In the genomic region with DNA sequence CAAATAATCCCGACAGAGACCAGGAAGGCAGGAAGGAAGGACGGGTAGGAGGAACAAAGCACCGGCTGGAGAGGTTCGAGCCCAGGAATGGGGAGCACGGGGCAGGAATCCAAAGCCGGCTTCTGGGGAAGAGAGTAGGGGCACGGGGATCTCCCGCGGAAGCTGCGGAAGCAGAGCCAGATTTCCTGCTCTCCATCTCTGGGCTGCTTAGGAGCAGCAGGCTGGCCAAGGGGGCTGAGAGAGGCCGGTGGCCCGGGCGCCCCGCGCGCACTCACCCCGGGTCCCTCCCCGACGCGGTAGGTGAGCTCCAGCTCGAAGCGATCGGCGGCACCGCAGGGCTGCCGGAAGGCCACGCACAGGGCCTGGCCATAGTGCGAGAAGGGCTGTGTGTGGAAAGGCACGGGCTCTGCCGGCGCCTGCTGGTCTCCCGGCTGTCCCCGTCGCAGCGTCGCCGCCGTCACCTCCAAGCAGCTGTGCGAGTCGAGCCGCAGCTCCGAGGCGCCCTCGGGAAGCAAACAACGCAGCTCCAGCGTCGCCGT, we compare ENCODE assay signal across 9 mouse cellular contexts. TPM values are rescaled to one million over a fixed set of nuclear protein-coding genes. Genes with fewer than 3 reads are reported as not detected.
A peak's percentile ranks its signal among the peaks of the same experiment; 100 is the strongest.
DNase-seq lines count a peak whose midpoint lies in the region; ATAC-seq and TF ChIP-seq lines count a peak whose summit lies in the region.
"Had no signal": no experiment of that assay in that cellular context is flagged by ENCODE, and none has a peak within 500 bp of the region (broad histone marks: within the 10 kb centered on the region; RNA-seq: fewer than 3 reads in every experiment).

No protein-coding gene starts in this region.

- peak; percentile 38 for ATAC-seq in Patski
- peak; percentile 79 for ATAC-seq in hindbrain, embryonic 12.5 days (ENCODE audit: low FRiP score)
- ATAC-seq in liver, embryonic 11.5 days (replicated peaks; ENCODE audit: low FRiP score), result peak; percentile 77

- H3K27ac ChIP-seq in forebrain, embryonic 10.5 days, result peak overlapping the region; percentile 95
- H3K27ac ChIP-seq in hindbrain, embryonic 12.5 days, result peak overlapping the region; percentile 86
- peak overlapping the region; percentile 62; the same call in 1 of the 2 replicates for H3K27ac ChIP-seq in liver, embryonic 11.5 days (ENCODE audit: low read depth, low read length)

- H3K9me3 ChIP-seq in forebrain, embryonic 10.5 days, result no peaks in the 10 kb centered on the region
- H3K9me3 ChIP-seq in hindbrain, embryonic 12.5 days (replicated peaks), result no peaks in the 10 kb centered on the region
- H3K9me3 ChIP-seq in liver, embryonic 11.5 days (ENCODE audit: control insufficient read depth, low read length), result no peaks in the 10 kb centered on the region

- peak overlapping the region; percentile 84 for H3K9ac ChIP-seq in hindbrain, embryonic 12.5 days
- H3K9ac ChIP-seq in liver, embryonic 11.5 days (ENCODE audit: low read depth, low read length), result peak overlapping the region; percentile 75

- H3K27me3 ChIP-seq in Patski, result no peaks in the 10 kb centered on the region
- no peaks in the 10 kb centered on the region for H3K27me3 ChIP-seq in forebrain, embryonic 10.5 days (ENCODE audit: poor library complexity, severe bottlenecking)
- no peaks in the 10 kb centered on the region for H3K27me3 ChIP-seq in hindbrain, embryonic 12.5 days
- H3K27me3 ChIP-seq in liver, embryonic 11.5 days (replicated peaks; ENCODE audit: control insufficient read depth, insufficient read depth, low read length), result no peaks in the 10 kb centered on the region

- POLR2A ChIA-PET in Patski (lab: Charles Lee), result interaction anchor here (1.6 kb wide), 1 partner anchor 83 kb away, joined by 5 read pairs; no protein-coding TSS in a partner anchor

- CTCF ChIA-PET in Patski (lab: Charles Lee), result interaction anchor here (1.4 to 2.5 kb wide), 2 partner anchors 24 to 111 kb away, joined by 3 to 7 read pairs; no protein-coding TSS in a partner anchor

- no peak for TF ChIP-seq CTCF in Patski (IDR thresholded peaks at IDR 0.05)

- in situ Hi-C loops in Patski (cut with MboI; ENCODE audit: low pct_unique_long_range_greater_than_20kb), result no loop called here

- peaks cover 28% of the 10 kb centered on the region for H3K4me1 ChIP-seq in forebrain, embryonic 10.5 days
- H3K4me1 ChIP-seq in hindbrain, embryonic 12.5 days, result peaks cover 14% of the 10 kb centered on the region
- H3K4me1 ChIP-seq in liver, embryonic 11.5 days (replicated peaks; ENCODE audit: control insufficient read depth, insufficient read depth, low read length), result no peaks in the 10 kb centered on the region

- peak; percentile 38 for DNase-seq in layer of hippocampus, adult 9-11 months
- no peak for DNase-seq in layer of hippocampus, adult 18-20 months (ENCODE audit: low spot score in 2 of 2)
- DNase-seq in Patski (ENCODE audit: low read depth, low spot score), result no peak
- DNase-seq in forebrain, embryonic 10.5 days (ENCODE audit: extremely low spot score, low spot score), result no peak
- DNase-seq in liver, embryonic 11.5 days (ENCODE audit: low spot score), result peak; percentile 70
- DNase-seq in neural tube, embryonic 10.5 days (ENCODE audit: extremely low spot score, low spot score), result peak; percentile 72
- no peak for DNase-seq in layer of hippocampus, postnatal 14 days (ENCODE audit: low spot score in 2 of 2)

- peak overlapping the region; percentile 62 for H3K4me2 ChIP-seq in hindbrain, embryonic 12.5 days (replicated peaks)
- peak overlapping the region; percentile 96 for H3K4me2 ChIP-seq in liver, embryonic 11.5 days

- H3K4me3 ChIP-seq in forebrain, embryonic 10.5 days, result peak overlapping the region; percentile 88
- peak overlapping the region; percentile 72 for H3K4me3 ChIP-seq in hindbrain, embryonic 12.5 days
- H3K4me3 ChIP-seq in liver, embryonic 11.5 days (ENCODE audit: low read depth, low read length), result peak overlapping the region; percentile 65

- peaks cover 28% of the 10 kb centered on the region for H3K36me3 ChIP-seq in forebrain, embryonic 10.5 days (replicated peaks)
- H3K36me3 ChIP-seq in hindbrain, embryonic 12.5 days, result peaks cover 6% of the 10 kb centered on the region
- no peaks in the 10 kb centered on the region; the same call in 1 of the 2 replicates for H3K36me3 ChIP-seq in liver, embryonic 11.5 days (ENCODE audit: control insufficient read depth, insufficient read depth, low read length)

- under 1% methylated on average over 48 of the region's 48 CpGs for WGBS in forebrain, embryonic 10.5 days
- 1% methylated on average over 48 of the region's 48 CpGs for WGBS in hindbrain, embryonic 12.5 days
- under 1% methylated on average over 48 of the region's 48 CpGs for WGBS in liver, embryonic 11.5 days

RNA-seq across cellular contexts. Expression of a gene that starts 0.5 kb away (rescaled TPM):
- total RNA-seq in layer of hippocampus, adult 18-20 months (2021), result 10 to 100 TPM; 45.3 to 55.3 TPM
- 60.8 TPM for polyA plus RNA-seq in Patski (2021)
- 92.3 and 94.5 TPM in 2 replicates for polyA plus RNA-seq in forebrain, embryonic 10.5 days (2016; fragmentation: Nextera tagmentation; extraction: Ambion mirVana)
- polyA plus RNA-seq in hindbrain, embryonic 12.5 days (2016; fragmentation: Nextera tagmentation; extraction: Ambion mirVana), result 95.6 and 101 TPM in 2 replicates
- polyA plus RNA-seq in liver, embryonic 11.5 days (2014; fragmentation: Nextera tagmentation; extraction: Ambion mirVana), result 64.5 and 67.4 TPM in 2 replicates
- 10 to 100 TPM; 52.5 to 57.8 TPM for total RNA-seq in layer of hippocampus, postnatal 14 days (2021)

RNA-seq across cellular contexts. Expression of a gene that starts 25.0 kb away (rescaled TPM):
- not detected for total RNA-seq in layer of hippocampus, adult 18-20 months (2021)
- polyA plus RNA-seq in Patski (2021), result 27.3 TPM
- polyA plus RNA-seq in forebrain, embryonic 10.5 days (2016; fragmentation: Nextera tagmentation; extraction: Ambion mirVana), result 3.3 and 4.0 TPM in 2 replicates
- 1.3 and 1.6 TPM in 2 replicates for polyA plus RNA-seq in hindbrain, embryonic 12.5 days (2016; fragmentation: Nextera tagmentation; extraction: Ambion mirVana)
- polyA plus RNA-seq in liver, embryonic 11.5 days (2014; fragmentation: Nextera tagmentation; extraction: Ambion mirVana), result 2.0 and 2.4 TPM in 2 replicates
- not detected for total RNA-seq in layer of hippocampus, postnatal 14 days (2021)
- total RNA-seq: common myeloid progenitor, adult 5-6 weeks had no signal

RNA-seq across cellular contexts. Expression of a gene that starts 30.2 kb away (rescaled TPM):
- 100 to 1,000 TPM; 181 to 183 TPM for total RNA-seq in layer of hippocampus, adult 18-20 months (2021)
- polyA plus RNA-seq in Patski (2021), result 199 TPM
- 197 TPM in 2 replicates for polyA plus RNA-seq in forebrain, embryonic 10.5 days (2016; fragmentation: Nextera tagmentation; extraction: Ambion mirVana)
- 141 and 147 TPM in 2 replicates for polyA plus RNA-seq in hindbrain, embryonic 12.5 days (2016; fragmentation: Nextera tagmentation; extraction: Ambion mirVana)
- 258 and 269 TPM in 2 replicates for polyA plus RNA-seq in liver, embryonic 11.5 days (2014; fragmentation: Nextera tagmentation; extraction: Ambion mirVana)
- total RNA-seq in layer of hippocampus, postnatal 14 days (2021), result 100 to 1,000 TPM; 169 to 172 TPM

RNA-seq across cellular contexts. Expression of a gene that starts 41.3 kb away (rescaled TPM):
- total RNA-seq in layer of hippocampus, adult 18-20 months (2021), result under 1 TPM; 0.58 to 0.67 TPM
- polyA plus RNA-seq in Patski (2021), result 2.1 TPM
- polyA plus RNA-seq in forebrain, embryonic 10.5 days (2016; fragmentation: Nextera tagmentation; extraction: Ambion mirVana), result 0.36 and 0.41 TPM in 2 replicates
- polyA plus RNA-seq in hindbrain, embryonic 12.5 days (2016; fragmentation: Nextera tagmentation; extraction: Ambion mirVana), result 0.44 and 0.94 TPM in 2 replicates
- 0.16 TPM in 2 replicates for polyA plus RNA-seq in liver, embryonic 11.5 days (2014; fragmentation: Nextera tagmentation; extraction: Ambion mirVana)
- under 1 TPM; 0.50 to 0.53 TPM for total RNA-seq in layer of hippocampus, postnatal 14 days (2021)
- total RNA-seq: common myeloid progenitor, adult 5-6 weeks had no signal

Comparison
In these comparisons a context has a peak if more than half of its experiments do, and no peak if none do; other contexts are left out.
1. DNase-seq: peak in layer of hippocampus, adult 9-11 months (single experiment), liver, embryonic 11.5 days (single experiment) and neural tube, embryonic 10.5 days (single experiment); none in layer of hippocampus, adult 18-20 months (0 of 2), Patski (single experiment), forebrain, embryonic 10.5 days (single experiment) and layer of hippocampus, postnatal 14 days (0 of 2).
2. Peak in every context shown above with its lines, with median percentiles within 50 percentile points of each other: ATAC-seq, H3K27ac ChIP-seq and H3K4me3 ChIP-seq.